ENCODE assay signal across 28 mouse cellular contexts in the genomic region with DNA sequence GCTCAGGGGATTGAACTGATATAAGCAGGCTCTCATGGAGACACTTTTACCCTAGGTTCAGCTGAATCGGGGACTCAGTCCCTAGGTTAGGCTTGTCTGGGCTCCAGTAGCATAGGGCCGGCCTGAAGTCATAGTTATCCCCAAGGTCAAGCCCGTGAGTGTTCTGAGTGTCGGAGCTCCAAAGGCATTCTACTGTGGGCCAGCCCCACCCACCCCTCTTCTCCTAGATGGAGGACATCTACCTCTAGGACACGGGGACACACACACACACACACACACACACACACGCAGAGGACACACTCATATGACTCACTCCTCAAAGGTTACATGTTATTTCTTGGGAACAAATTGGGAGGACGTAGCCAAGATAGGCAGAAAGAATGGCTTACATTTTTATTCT. TPM values are rescaled to one million over a fixed set of nuclear protein-coding genes. Genes with fewer than 3 reads are reported as not detected.
DNase-seq lines count a peak whose midpoint lies in the region; ATAC-seq and TF ChIP-seq lines count a peak whose summit lies in the region.
"Had no signal": no experiment of that assay in that cellular context is flagged by ENCODE, and none has a peak within 500 bp of the region (broad histone marks: within the 10 kb centered on the region; RNA-seq: fewer than 3 reads in every experiment).

No protein-coding gene starts in this region.

- no peaks in the 10 kb centered on the region for H3K27me3 ChIP-seq in cerebellum, adult 2 months (ENCODE audit: control insufficient read depth, insufficient read depth, low read length)
- H3K27me3 ChIP-seq in lung, postnatal 0 days (replicated peaks; ENCODE audit: insufficient read depth, low read length) = no peaks in the 10 kb centered on the region
- H3K27me3 ChIP-seq: forebrain, embryonic 12.5 days; heart, embryonic 15.5 days; hindbrain, embryonic 13.5 days; liver, embryonic 15.5 days; lung, embryonic 15.5 days had no signal

- no peak overlapping the region for H3K4me3 ChIP-seq in cerebellum, adult 2 months (replicated peaks; ENCODE audit: insufficient read depth, low read depth, low read length)
- H3K4me3 ChIP-seq in lung, postnatal 0 days (ENCODE audit: low read depth, low read length) = no peak overlapping the region
- H3K4me3 ChIP-seq: erythroblast, embryonic 14.5 days; forebrain, embryonic 12.5 days; heart, embryonic 15.5 days; hindbrain, embryonic 13.5 days; liver, embryonic 15.5 days; lung, embryonic 15.5 days had no signal

- TF ChIP-seq EP300 in lung, postnatal 0 days (IDR thresholded peaks at IDR 0.05) = no peak

- no peak overlapping the region for H3K9ac ChIP-seq in lung, postnatal 0 days (replicated peaks; ENCODE audit: low read depth)
- H3K9ac ChIP-seq: forebrain, embryonic 12.5 days; forebrain, postnatal 0 days; heart, embryonic 15.5 days; hindbrain, embryonic 13.5 days; liver, embryonic 15.5 days; lung, embryonic 15.5 days had no signal

- H3K4me2 ChIP-seq in lung, postnatal 0 days (replicated peaks; ENCODE audit: low read depth, low read length) = no peak overlapping the region
- H3K4me2 ChIP-seq: forebrain, embryonic 12.5 days; heart, embryonic 15.5 days; hindbrain, embryonic 13.5 days; lung, embryonic 15.5 days had no signal

- H3K27ac ChIP-seq in cerebellum, adult 2 months (ENCODE audit: insufficient read depth, low read length) = no peak overlapping the region
- H3K27ac ChIP-seq in lung, postnatal 0 days (ENCODE audit: low read length) = peak overlapping the region; percentile 63
- H3K27ac ChIP-seq: forebrain, embryonic 12.5 days; heart, embryonic 15.5 days; hindbrain, embryonic 13.5 days; kidney, postnatal 0 days; lung, embryonic 15.5 days had no signal

- no peaks in the 10 kb centered on the region for H3K36me3 ChIP-seq in lung, postnatal 0 days (ENCODE audit: insufficient read depth, low read length)
- H3K36me3 ChIP-seq: forebrain, embryonic 12.5 days; heart, embryonic 15.5 days had no signal

- no peak for TF ChIP-seq POLR2A in cerebellum, adult 2 months (IDR thresholded peaks at IDR 0.05; ENCODE audit: borderline replicate concordance, insufficient read depth, low read length)

- DNase-seq in cerebellum, adult 9-11 months = peak; percentile 47
- DNase-seq in cerebellum, adult 2 months = no peak
- no peak for DNase-seq in lung, postnatal 0 days (ENCODE audit: low spot score)
- no peak for DNase-seq in lung, postnatal 4 days
- peak; percentile 10 for DNase-seq in adrenal gland, postnatal 25 days
- DNase-seq in ovary, postnatal 36 days (ENCODE audit: low spot score) = no peak
- no peak for DNase-seq in right cerebral cortex, adult 18-20 months
- DNase-seq: cerebellum, adult 11 months; cerebellum, postnatal 14 days; forebrain, postnatal 0 days; gastrocnemius, postnatal 10 days; heart, postnatal 4 days; kidney, adult 8-10 months; layer of hippocampus, postnatal 36 days; left cerebral cortex, postnatal 4 days; midbrain, embryonic 14.5 days; spleen, adult 18-20 months; thymus, adult 2 months; thymus, postnatal 4 days had no signal

- H3K9me3 ChIP-seq in lung, postnatal 0 days (ENCODE audit: low read length) = no peaks in the 10 kb centered on the region
- H3K9me3 ChIP-seq: forebrain, embryonic 12.5 days; heart, embryonic 15.5 days; hindbrain, embryonic 13.5 days; liver, embryonic 15.5 days; lung, embryonic 15.5 days had no signal

- H3K4me1 ChIP-seq in cerebellum, adult 2 months (ENCODE audit: control insufficient read depth, insufficient read depth, low read length) = peaks cover 2% of the 10 kb centered on the region; the same call in 1 of the 2 replicates
- H3K4me1 ChIP-seq in lung, postnatal 0 days (ENCODE audit: insufficient read depth, low read depth, low read length) = peaks cover 5% of the 10 kb centered on the region; the same call in 1 of the 2 replicates

- WGBS in cerebellum, adult 2 months = 96% methylated on average over 7 of the region's 7 CpGs
- 81% methylated on average over 7 of the region's 7 CpGs for WGBS in lung, postnatal 0 days

- TF ChIP-seq CTCF in cerebellum, adult 2 months (IDR thresholded peaks at IDR 0.05; ENCODE audit: borderline replicate concordance, insufficient read depth, low read depth, low read length) = no peak
- TF ChIP-seq CTCF in lung, postnatal 0 days (IDR thresholded peaks at IDR 0.05) = no peak

- no peak for ATAC-seq in lung, postnatal 0 days
- ATAC-seq: CD4-positive, CD25-positive, alpha-beta regulatory T cell, adult 4 months; forebrain, postnatal 0 days; intestine, embryonic 16.5 days had no signal

RNA-seq across cellular contexts. Expression of a gene that starts 2.5 kb away (rescaled TPM):
- polyA plus RNA-seq in cerebellum, adult 2 months (2012; rRNA removed) = 51.2 and 52.6 TPM in 2 replicates
- 19.7 and 20.3 TPM in 2 replicates for polyA plus RNA-seq in lung, postnatal 0 days (2015; fragmentation: Nextera tagmentation; extraction: Ambion mirVana)
- 79.5 and 93.3 TPM in 2 replicates for total RNA-seq in adrenal gland, postnatal 25 days (2021)

RNA-seq across cellular contexts. Expression of a gene that starts 35.3 kb away (rescaled TPM):
- polyA plus RNA-seq in cerebellum, adult 2 months (2012; rRNA removed) = 116 and 119 TPM in 2 replicates
- polyA plus RNA-seq in lung, postnatal 0 days (2015; fragmentation: Nextera tagmentation; extraction: Ambion mirVana) = 16.5 and 17.6 TPM in 2 replicates
- total RNA-seq in adrenal gland, postnatal 25 days (2021) = 112 and 133 TPM in 2 replicates

Comparison
In these comparisons a context has a peak if more than half of its experiments do, and no peak if none do; other contexts are left out.
1. DNase-seq: peak in cerebellum, adult 9-11 months (single experiment) and adrenal gland, postnatal 25 days (single experiment); none in cerebellum, adult 2 months (0 of 2), lung, postnatal 0 days (single experiment), lung, postnatal 4 days (0 of 2), ovary, postnatal 36 days (single experiment) and right cerebral cortex, adult 18-20 months (single experiment).